In genomic region chr11:60890744-60891143, GRCm38 (mm10) we compare ENCODE assay signal across 19 mouse cellular contexts.
"Had no signal": no experiment of that assay in that cellular context is flagged by ENCODE, and none has a peak within 500 bp of the region (broad histone marks: within the 10 kb centered on the region; RNA-seq: fewer than 3 reads in every experiment).

No protein-coding gene starts in this region.

- H3K9me3 ChIP-seq: kidney, embryonic 15.5 days; liver, embryonic 13.5 days; midbrain, embryonic 10.5 days; neural tube, embryonic 12.5 days; neural tube, embryonic 15.5 days had no signal

- H3K27ac ChIP-seq: kidney, embryonic 15.5 days; left cerebral cortex, adult 2 months; liver, embryonic 13.5 days; midbrain, embryonic 10.5 days; neural tube, embryonic 12.5 days; neural tube, embryonic 15.5 days; stomach, postnatal 0 days had no signal

- ATAC-seq: intestine, postnatal 0 days had no signal

- H3K4me2 ChIP-seq: kidney, embryonic 15.5 days; liver, embryonic 13.5 days; lung, embryonic 14.5 days; neural tube, embryonic 12.5 days; neural tube, embryonic 15.5 days had no signal

- H3K36me3 ChIP-seq: kidney, embryonic 15.5 days; liver, embryonic 13.5 days; midbrain, embryonic 10.5 days; neural tube, embryonic 12.5 days; neural tube, embryonic 15.5 days had no signal

- H3K4me1 ChIP-seq: liver, embryonic 13.5 days; megakaryocyte, embryonic 14.5 days; neural tube, embryonic 12.5 days; neural tube, embryonic 15.5 days had no signal

- DNase-seq: kidney, adult 8-10 months; layer of hippocampus, postnatal 36 days; liver, embryonic 13.5 days; lung, embryonic 14.5 days; midbrain, embryonic 14.5 days; right cerebral cortex, adult 18-20 months; right cerebral cortex, postnatal 14 days; right cerebral cortex, postnatal 4 days; thymus, adult 2 months; thymus, postnatal 14 days; thymus, postnatal 4 days had no signal

- H3K4me3 ChIP-seq: kidney, embryonic 15.5 days; left cerebral cortex, adult 2 months; liver, embryonic 13.5 days; megakaryocyte, embryonic 14.5 days; midbrain, embryonic 10.5 days; neural tube, embryonic 12.5 days; neural tube, embryonic 15.5 days had no signal

- H3K27me3 ChIP-seq: kidney, embryonic 15.5 days; liver, embryonic 13.5 days; neural tube, embryonic 12.5 days; neural tube, embryonic 15.5 days had no signal

- H3K9ac ChIP-seq: kidney, embryonic 15.5 days; liver, embryonic 13.5 days; lung, embryonic 14.5 days; neural tube, embryonic 12.5 days; neural tube, embryonic 15.5 days had no signal
